Mouse (Mus musculus) megakaryocyte, adult 5-6 weeks (primary cell): Measurements from ENCODE around the gene Sin3a. TPM values are rescaled to one million over a fixed set of nuclear protein-coding genes. Genes with fewer than 3 reads are reported as not detected.

ENCODE experiments used
- ATAC-seq: 2 replicates; pipeline ENCODE4 v1.8.0; 2016; ENCODE audit warnings: mild to moderate bottlenecking, inconsistent platforms; ENCODE audit not compliant: poor library complexity, severe bottlenecking
- total RNA-seq, 2 experiments: library from RNA; stranded (forward) in 1 of 2; stranded (reverse) in 1 of 2; fragments of 153-499, 151-499 nt in 1 of 2; fragments of 221-1000, 200-1000 nt in 1 of 2; gene quantifications; 2 replicates each; pipeline versions ENCODE4 v1.2.3 to v1.2.4; 2015 to 2017

Sin3a gene
- total RNA-seq (2015) (83.5 and 87.5 TPM in 2 replicates), total RNA-seq (2017) (89.8 and 96.9 TPM in 2 replicates)

DNA sequence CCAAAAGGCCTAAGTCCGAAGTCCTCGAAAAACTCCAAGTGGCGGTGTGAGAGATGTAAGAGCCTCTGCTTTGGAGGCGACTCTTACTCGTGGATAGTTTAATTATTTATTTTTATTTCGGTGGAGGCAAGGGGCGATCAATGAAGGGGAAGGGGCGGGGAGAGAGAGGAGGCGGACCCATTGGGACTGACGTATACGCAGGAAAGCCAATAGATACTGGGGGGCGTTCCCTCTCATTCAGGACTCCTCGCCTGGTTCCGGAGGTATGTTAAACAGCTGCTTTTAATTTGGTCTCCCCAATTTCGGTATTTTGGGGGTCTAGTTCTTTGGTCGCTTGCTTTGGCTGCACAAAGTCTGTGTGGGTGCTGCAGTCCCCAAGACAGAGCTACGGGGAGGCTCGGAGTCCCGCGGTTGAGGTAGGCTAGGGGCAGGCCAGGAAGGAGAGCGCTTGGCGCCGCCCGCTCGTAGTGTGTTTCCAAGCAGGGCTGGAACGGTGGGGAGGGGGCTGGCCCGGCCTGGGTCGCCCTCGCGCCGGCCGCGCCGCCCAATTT is at the start of gene Sin3a:
TSS of gene Sin3a (plus strand) at position 240 of the 551 bp plus-strand sequence.
- ATAC-seq = no peak

DNA sequence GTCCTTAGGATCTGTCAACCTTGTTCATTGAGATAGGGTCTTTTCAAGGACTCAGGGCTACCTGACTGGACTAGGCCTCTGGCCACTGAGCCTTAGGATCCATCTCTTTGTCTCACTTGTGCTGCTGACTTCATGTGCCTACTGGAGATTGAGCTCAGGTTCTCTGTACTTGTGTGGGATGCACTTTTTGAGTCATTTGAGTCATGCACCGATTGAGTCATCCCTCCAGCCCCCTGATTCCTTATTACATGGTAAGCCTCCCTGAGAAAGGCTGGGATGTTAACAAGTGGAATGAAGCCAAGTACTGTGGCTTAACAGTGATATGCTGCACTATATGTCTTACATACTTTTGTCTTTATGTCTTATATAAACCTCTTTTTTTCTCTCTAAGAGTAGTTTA is 40.1 kb upstream of the Sin3a start:
- ATAC-seq = no peak

DNA sequence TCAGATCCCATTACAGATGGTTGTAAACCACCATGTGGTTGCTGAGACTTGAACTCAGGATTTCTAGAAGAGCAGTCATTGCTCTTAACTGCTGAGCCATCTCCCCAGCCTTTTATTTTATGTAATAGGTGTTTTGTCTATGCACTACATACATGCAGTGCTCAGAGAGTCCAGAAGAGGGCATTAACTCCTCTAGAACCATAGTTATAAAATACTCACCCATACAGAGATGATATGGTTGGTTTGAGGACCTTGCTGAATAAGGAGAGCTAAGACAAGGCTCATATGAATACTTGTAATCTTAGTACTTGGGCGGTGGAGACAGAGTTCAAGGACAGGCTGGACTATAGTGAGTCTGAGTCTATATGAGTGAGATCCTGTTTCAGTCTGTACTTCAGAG is 15.6 kb upstream of the Sin3a start:
- ATAC-seq = peak; percentile 63

DNA sequence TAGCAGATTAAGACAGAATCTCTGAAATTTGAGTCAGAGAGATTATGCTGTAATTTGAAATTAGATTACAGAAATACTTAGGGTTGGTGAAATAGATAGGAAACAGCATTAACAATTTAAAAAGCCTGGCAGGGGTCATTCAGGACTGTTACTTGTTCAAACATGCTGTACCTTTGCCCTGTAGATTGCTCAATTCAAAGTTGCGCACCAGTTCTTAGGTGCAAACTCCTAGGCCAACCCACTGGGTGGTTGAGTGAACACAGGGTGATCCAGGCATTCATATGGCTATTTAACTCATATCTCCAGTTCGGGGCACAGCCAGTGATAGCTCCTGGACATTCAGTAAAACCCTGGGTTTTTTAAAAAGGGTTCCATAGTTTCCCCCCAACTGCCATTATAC is 7.7 kb upstream of the Sin3a start:
- no peak for ATAC-seq

DNA sequence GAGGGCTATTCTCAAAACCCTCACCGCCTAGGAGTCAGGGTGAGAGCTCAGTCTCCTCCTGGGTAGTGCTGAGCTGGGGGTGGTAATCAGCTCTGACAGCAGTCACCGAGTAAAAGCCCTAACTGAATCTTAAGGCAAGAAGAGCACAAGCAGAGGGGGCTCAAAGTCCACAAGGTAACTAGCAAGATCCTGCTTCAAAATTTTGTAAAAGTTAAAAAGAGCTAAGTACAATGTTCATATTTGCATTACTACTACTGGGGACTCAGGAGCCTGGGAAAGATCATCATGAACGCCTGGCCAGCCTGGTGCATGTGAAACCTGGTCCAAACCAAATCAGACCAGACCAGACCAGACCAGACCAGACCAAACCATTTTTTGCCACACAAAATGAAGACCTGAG is 3.6 kb upstream of the Sin3a start:
- ATAC-seq = no peak

DNA sequence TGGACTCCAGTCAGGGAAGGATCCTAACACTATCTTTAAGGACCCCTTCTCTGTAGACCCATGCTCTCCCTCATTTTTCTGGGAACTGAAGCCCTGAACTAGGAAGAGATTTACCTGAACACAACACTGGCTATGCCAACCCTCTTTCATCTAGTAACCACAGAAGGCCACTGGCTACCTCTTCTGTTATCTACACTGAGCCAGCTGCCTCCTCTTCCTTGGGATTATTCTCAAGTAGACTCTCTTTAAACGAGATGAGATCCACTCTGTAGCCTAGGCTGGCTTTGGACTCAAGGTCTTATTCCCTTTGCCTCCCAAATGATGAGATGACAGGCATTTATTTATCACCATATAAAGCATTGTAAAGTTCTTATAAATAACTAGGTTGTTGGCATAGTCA is 1.6 kb upstream of the Sin3a start:
- ATAC-seq = no peak

DNA sequence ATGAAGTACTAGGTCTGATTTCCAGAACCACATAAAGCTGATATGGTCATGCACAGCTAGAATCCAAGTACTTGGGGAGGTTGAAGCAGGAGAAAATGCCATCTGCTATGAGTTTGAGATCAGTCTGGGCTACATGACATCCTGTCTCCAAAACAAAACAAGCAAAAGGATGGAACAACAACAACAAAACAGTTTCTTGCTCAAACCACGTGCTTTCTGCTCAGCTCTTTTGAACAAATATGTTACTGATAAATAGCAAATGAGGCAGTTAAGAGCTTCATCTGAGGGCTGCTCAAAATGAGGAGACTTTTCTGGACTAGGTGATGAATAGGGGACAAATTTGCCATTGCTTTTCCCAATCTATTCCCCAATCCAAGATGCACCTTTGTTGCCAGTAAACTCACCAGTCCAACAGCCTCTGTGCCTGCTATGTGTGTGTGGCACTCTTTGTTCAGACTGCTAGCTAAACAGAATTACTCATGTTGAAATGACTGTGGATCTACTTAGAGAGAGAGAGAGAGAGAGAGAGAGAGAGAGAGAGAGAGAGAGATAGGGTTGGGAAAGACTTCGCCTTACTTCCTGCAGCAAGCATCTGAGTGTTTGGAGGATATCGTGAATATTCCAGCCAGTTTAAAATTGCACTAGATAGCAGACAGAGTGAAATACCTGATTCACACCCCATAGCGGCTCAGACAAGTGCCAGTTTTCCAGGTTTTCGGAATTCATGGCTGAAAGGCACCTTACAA is 867 bp upstream of the Sin3a start:
- no peak for ATAC-seq

DNA sequence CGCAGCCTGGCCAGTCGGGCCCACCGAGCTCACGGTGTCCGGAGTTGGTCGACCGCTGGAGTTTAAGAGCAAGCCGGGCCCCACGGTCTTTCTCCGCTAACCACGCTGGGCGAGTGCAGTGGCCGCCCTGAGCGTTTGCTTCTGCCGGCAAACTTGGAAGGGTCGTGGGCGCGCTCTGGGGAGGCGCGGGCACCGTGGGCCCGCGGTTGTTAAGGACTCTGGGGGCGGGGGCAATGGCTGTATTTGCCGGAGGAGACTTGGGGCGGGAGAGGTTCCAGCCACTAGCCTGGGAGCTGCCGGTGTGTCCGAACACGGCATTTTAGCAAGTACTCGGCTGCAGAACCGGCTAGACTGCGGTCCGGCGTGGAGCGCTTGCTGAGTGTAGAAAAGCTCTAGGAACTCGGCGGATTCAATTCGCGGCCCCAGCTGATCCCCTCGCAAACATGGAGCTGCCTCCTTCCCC is 717 bp downstream of the Sin3a start:
- ATAC-seq = no peak

DNA sequence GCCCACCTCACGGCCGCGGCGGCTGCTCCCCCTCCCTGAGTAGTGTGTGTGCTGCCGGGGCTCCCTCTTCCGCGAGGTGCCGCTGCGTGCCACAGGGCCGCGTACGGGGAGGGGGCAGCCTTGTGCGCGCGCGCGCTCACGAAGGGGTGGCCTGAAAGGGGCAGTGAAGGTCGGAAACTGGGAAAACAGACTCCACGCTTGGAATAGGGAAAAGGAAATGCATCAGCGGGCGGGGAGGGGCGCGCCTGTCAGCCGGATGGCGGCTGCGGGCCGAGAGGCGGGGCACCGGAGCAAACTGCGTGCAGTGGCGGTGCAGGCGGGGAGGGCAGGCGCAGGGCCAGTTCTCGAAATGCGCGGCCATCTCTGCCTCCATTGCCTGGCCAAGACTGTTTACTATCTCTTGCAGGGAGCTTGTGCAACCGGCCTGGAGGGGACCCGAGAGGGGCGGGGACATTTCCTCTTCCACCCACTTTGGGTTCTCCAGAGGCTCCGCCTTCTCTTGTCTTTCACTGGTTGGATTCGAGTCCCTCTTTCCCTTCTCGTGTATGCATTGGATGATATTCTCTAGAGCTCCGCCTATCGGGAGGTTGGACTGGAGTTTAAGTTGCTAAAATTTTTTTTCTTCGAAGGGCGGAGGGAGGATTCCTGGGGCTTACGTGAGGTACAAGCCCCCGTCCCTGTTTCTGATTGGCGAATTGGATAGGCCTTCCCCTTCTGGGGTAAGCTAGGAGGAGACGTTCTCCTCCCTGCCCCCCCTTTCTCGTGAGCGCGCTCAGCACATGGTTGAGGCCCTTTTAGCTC is 1.3 kb downstream of the Sin3a start:
- peak; percentile 44 for ATAC-seq

DNA sequence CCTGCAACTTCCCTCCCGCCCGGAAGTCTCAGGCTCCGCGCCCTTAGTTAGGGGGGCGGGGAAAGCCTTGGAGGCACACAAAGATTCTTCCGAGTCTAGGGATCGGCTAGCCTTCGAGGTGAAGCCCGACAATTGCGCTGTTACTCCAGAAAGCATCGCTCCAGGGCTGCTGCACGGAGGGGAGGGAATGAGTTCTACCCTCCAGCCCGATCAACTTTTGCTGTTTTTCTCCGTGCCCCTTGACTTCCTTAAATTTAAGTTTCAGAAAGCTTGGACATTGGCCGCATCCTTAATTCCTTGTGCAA is 1.9 kb downstream of the Sin3a start:
- no peak for ATAC-seq

DNA sequence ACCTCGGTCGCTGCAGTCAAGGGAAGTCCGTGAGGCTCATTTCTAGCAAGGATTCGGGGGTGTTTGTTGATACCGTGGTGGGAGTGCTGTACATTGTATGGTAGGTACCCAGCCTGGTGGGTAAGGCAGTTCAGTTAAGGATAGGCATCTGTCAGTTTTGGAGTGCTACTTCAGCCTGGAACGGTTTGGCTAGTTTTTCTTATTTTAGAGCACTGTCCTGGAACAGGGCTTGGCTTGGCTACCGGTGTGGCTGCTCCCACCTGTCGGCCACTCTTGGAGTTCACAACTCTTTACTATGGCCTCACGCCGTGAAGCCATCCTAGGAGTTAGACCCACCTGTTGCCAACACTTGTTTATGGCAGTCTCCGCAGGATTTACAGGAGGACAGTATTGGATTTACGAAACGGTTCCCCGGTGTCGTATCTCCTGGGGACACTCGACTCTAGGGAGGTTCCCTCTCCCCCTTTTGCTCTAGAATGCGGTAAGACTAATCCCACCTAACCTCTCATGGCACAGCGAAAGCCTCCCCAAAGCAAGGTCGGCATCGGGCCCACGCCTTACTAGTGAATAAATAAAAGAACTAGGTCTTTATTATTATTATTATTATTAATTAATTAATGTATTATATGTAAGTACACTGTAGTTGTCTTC is 2.5 kb downstream of the Sin3a start:
- ATAC-seq = no peak

DNA sequence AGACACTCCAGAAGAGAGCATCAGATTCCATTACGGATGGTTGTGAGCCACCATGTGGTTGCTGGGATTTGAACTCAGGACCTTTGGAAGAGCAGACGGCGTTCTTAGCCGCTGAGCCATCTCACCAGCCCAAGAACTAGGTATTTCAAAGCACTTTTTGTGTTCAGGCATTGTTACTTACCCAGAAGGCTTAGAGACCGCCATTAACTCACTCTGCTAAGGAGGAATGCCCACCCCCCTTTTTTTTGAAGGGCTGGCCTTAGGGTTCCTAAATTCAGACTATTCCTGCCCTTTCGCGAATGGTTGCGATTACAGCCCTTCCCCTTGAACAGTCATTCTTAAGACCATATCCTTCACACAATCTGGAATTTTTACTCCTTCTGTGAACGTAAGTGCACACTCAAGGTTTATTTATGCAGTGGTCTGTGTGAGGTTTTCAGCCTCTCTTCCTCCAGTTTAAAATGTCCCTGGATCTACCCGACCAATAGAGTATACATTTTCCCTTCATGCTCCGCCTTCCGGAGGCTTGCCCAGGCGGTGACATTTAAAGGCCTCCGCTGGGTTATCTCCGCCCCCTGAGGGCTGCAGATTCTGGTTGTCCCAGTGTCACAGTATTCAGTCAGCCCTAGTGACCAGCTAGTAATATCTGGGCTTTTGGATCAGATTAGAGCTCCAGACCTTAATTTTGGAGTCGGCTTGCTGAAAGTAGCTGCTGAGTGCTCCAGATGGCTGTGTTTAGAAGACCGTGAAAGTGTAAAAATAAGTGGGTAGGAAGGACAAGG is 3.2 kb downstream of the Sin3a start:
- no peak for ATAC-seq

DNA sequence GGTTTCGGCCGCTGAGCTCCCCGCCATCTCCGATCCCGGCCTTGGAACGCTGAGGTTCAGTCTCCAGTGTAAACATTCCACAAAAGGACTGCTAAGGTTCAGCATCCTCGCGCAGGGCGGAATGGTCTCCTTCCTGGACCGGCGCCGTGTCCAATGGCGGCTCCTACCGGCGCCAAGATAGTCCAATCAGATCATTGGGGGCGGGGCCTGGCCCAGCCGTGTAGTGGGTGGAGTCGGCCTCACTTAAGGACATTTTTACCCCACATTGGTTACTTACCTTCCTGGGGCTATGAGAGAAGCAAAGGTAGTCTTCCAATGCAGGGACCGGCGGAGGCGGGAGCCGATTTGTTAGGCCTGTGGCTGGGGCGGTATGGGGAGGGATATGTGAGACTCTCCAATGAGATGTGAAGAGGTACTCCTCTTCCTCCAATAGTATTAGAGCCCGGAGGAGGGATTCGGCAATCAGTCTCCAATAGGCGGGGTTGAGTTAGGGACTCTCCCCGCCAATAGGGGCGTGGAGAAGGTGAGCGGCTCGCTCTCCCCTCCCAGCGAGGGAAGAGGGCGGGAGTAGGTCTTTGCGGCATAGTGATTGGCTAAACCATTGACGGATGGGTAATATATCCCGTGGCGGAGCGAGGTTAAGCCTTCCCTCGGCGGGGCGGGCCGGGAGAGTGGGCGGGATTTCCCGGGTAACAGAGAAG is 4.0 kb downstream of the Sin3a start:
- peak; percentile 53 for ATAC-seq

DNA sequence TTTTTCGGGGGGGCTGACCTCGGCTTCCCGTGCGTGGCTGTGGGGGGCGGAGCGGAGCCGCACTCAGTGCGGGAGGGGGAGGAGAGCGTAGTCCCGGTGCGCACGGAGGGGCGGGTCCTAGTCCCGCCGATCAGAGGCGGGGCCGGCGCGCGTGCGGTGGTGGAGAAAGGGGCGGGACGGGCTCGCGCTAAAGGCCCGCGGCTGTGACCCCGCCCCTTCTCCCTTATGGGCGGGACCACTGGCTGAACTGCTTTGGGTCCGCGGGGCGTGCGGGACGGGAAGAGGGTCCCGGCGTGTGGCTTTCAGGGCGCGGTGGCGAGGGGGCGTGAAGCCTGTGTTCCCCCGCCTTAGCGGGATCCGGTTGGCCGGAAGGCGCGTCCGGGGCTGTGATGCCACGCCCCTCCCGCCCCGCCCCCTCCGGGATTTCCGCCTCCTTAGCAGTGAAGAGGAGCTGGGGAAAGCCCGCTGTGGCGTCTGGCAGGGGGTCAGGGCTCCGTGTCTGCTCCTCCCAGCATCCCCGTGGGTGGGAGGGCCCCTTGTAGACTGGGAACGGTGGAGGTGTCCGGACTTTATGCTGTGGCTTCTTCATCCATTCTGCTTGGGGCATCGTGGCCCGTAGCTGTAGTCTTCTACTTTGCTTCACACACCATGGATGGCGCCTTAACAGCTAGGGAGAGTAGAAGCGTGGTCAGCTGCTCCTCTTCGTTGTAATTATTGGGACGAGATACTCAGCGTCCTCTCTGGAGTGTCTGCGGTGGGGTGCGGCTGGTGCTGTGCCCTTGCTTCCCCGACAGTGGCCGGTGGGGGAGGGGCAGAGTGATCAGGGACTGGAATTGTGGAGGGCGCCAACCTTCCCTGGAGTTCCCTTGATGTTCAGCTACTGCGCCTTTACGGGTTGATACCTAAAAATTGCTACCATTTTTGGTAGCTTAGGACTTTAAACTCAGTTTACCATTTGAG is 5.1 kb downstream of the Sin3a start:
- ATAC-seq = peak; percentile 19

DNA sequence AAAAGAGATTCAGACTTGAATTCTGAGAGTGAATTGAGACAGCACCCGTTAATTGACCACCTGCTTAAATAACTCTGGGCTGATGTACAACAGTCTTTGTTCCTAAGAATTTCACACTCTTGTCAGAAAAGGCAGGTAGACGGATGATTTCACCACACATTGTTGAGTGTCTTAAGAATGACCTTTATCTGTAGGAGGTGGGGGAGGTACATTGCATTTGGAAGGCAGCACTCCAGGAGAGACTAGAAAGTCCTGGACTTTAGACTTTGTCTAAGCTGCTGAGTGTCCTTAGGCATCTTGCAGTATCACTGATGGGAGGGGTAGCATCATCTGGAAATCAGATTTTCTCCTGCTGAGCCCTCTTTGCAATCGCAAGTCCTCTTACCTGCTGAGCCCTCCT is 10.4 kb downstream of the Sin3a start:
- ATAC-seq = no peak

DNA sequence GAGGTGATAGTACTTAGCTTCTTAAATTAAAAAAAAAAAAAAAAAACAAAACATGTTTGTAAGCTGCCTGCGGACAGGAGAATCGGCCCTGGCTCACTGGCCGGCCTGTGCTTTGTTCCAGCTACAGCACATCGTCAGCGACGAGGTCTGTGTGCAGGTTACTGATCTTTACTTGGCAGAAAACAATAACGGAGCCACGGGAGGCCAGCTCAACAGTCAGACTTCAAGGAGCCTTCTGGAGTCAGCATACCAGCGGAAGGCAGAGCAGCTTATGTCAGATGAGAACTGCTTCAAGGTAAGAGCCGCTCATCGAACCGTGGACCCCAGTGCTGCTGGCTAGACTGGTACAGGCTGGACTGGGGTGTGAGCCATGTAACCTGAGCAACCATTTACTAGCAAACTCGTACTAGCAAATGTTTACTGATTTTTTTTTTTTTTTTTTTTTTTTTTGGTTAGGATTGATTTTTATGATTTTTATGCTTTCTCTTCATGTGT is 45.5 kb downstream of the Sin3a start:
- no peak for ATAC-seq

DNA sequence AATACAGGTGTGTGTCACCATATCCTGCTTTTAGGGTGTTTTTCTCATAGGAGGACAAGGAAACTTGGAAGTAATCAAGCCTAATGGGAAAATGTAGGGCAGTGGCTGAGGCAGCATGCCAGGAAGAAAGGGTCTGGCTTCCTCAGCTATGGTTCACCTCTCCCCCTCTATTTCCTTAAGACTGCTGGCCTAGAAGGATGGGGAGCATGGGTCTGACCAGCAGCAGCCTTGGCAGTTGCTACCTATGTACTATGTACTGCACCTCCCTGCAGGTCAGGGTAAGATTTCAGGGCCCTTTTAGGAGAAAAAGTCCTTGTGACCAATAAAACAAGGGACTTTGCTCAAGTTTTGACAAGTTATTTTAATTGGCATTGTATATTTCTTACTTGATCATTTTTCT is 57.8 kb downstream of the Sin3a start:
- ATAC-seq = no peak

DNA sequence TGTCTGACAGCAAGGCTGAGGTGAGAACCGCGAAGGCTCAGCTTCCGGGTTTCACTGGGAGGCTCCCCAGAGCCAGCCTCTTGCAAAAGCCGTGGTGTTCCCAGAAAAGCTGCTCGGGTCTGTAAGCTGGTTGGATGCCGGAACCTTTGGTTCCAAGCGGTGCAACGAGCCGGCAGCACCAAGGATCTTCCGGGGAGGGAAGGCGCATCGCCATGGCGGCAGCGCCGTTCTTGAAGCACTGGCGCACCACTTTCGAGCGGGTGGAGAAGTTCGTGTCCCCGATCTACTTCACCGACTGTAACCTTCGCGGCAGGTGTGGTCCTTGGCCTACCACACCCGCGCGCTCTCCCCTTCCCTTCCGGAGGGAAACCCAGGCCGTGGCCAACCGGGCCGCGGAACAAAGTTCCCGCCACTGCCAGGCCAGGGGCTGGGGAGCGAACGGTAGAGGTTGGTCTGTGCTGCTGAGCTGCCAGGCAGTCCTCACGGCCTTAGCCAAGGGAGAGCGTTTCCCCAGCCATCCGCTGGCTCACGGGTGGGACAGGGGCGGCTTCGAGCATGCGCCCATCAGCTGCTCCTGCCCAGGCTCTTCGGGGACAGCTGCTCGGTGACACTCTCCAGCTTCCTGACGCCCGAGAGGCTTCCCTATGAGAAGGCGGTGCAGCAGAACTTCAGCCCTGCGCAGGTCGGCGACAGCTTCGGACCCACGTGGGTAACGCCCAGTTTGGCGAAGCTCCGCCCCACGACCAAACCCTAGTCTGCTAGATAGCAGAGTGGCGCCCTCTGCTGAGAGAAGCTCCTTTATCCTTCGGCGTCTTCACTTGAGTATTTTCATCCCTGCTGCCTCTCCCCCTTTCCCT is 59.0 kb downstream of the Sin3a start, which contains the start of gene Man2c1:
TSS of gene Man2c1 (plus strand) at position 114 of the 857 bp plus-strand sequence.
- ATAC-seq = peak; percentile 90
